Comparison of ENCODE assay signal across 11 mouse cellular contexts in the genomic region with DNA sequence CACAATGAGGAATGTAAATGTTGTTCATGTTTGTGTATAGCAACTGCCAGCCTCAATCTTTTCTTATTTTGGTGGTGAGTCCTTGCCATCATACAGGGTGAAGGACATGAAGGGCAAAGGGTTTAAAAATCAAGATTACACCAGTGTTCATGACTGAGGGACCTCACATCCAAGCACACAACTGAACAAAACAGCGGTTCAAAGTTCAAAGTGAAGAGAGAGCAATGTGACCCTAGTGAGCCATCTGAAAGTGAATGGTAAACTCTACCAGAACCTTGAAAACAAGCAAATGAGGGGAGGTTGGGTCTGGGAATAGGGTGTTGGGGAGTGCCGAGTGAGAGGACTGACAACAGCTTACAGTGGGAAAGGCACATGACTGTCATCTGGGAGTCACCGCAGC.
"Had no signal": no experiment of that assay in that cellular context is flagged by ENCODE, and none has a peak within 500 bp of the region (broad histone marks: within the 10 kb centered on the region; RNA-seq: fewer than 3 reads in every experiment).

No protein-coding gene starts in this region.

- H3K9ac ChIP-seq: lung, embryonic 14.5 days; midbrain, embryonic 13.5 days; midbrain, embryonic 15.5 days; neural tube, embryonic 12.5 days; stomach, embryonic 15.5 days had no signal

- DNase-seq: lung, embryonic 14.5 days; lung, postnatal 10 days; right cerebral cortex, postnatal 14 days had no signal

- H3K4me3 ChIP-seq: megakaryocyte, embryonic 14.5 days; midbrain, embryonic 13.5 days; midbrain, embryonic 15.5 days; neural tube, embryonic 12.5 days; stomach, embryonic 15.5 days had no signal

- H3K27ac ChIP-seq: macrophage; midbrain, embryonic 15.5 days; neural tube, embryonic 12.5 days; stomach, embryonic 15.5 days; stomach, postnatal 0 days had no signal

- H3K36me3 ChIP-seq: midbrain, embryonic 13.5 days; midbrain, embryonic 15.5 days; neural tube, embryonic 12.5 days; stomach, embryonic 15.5 days had no signal

- H3K27me3 ChIP-seq: midbrain, embryonic 13.5 days; midbrain, embryonic 15.5 days; neural tube, embryonic 12.5 days; stomach, embryonic 15.5 days had no signal

- H3K4me1 ChIP-seq: neural tube, embryonic 12.5 days had no signal

- ATAC-seq: midbrain, embryonic 13.5 days; midbrain, embryonic 15.5 days had no signal

- H3K4me2 ChIP-seq: lung, embryonic 14.5 days; midbrain, embryonic 11.5 days; midbrain, embryonic 13.5 days; midbrain, embryonic 15.5 days; neural tube, embryonic 12.5 days; stomach, embryonic 15.5 days had no signal

- H3K9me3 ChIP-seq: midbrain, embryonic 13.5 days; midbrain, embryonic 15.5 days; neural tube, embryonic 12.5 days; stomach, embryonic 15.5 days had no signal
